In genomic region chr6:57533410-57533809, GRCm38 (mm10) we compare ENCODE assay signal across 9 mouse cellular contexts. TPM values are rescaled to one million over a fixed set of nuclear protein-coding genes. Genes with fewer than 3 reads are reported as not detected.
DNase-seq lines count a peak whose midpoint lies in the region; ATAC-seq and TF ChIP-seq lines count a peak whose summit lies in the region.
"Had no signal": no experiment of that assay in that cellular context is flagged by ENCODE, and none has a peak within 500 bp of the region (broad histone marks: within the 10 kb centered on the region; RNA-seq: fewer than 3 reads in every experiment).

No protein-coding gene starts in this region.

- H3K9me3 ChIP-seq in heart, embryonic 12.5 days (replicated peaks), result no peaks in the 10 kb centered on the region
- H3K9me3 ChIP-seq in limb, embryonic 14.5 days (ENCODE audit: control insufficient read depth, low read length), result no peaks in the 10 kb centered on the region
- no peaks in the 10 kb centered on the region for H3K9me3 ChIP-seq in stomach, postnatal 0 days (ENCODE audit: control insufficient read depth, low read length)

- WGBS in heart, embryonic 12.5 days, result 23% methylated on average over 2 of the region's 2 CpGs
- 19% methylated on average over 2 of the region's 2 CpGs for WGBS in thymus, adult 2 months
- 49% methylated on average over 2 of the region's 2 CpGs for WGBS in limb, embryonic 14.5 days
- WGBS in stomach, postnatal 0 days, result 18% methylated on average over 2 of the region's 2 CpGs

- TF ChIP-seq EP300 in stomach, postnatal 0 days (optimal IDR thresholded peaks at IDR 0.05), result no peak

- ATAC-seq in heart, embryonic 12.5 days (ENCODE audit: insufficient number of reproducible peaks, low FRiP score), result no peak
- ATAC-seq in limb, embryonic 14.5 days (ENCODE audit: low FRiP score, low read depth), result no peak
- ATAC-seq in stomach, postnatal 0 days (ENCODE audit: low FRiP score, low TSS enrichment), result no peak

- H3K4me1 ChIP-seq in heart, embryonic 12.5 days (replicated peaks), result peaks cover 23% of the 10 kb centered on the region
- H3K4me1 ChIP-seq in thymus, adult 2 months (replicated peaks; ENCODE audit: control insufficient read depth, insufficient read depth, low read length), result peaks cover 8% of the 10 kb centered on the region
- H3K4me1 ChIP-seq in limb, embryonic 14.5 days (ENCODE audit: control insufficient read depth, insufficient read depth, low read length), result 0 out of 2 replicates have a peak, but pooled peaks cover 10% of the 10 kb centered on the region
- H3K4me1 ChIP-seq in stomach, postnatal 0 days (replicated peaks; ENCODE audit: control insufficient read depth, insufficient read depth), result no peaks in the 10 kb centered on the region

- DNase-seq in heart, adult 9 months (ENCODE audit: low spot score in 2 of 2), result no peak
- DNase-seq in thymus, adult 2 months, result no peak
- no peak for DNase-seq in thymus, postnatal 36 days
- no peak for DNase-seq in limb, embryonic 14.5 days (ENCODE audit: low spot score)
- DNase-seq in stomach, postnatal 0 days (ENCODE audit: low spot score), result no peak
- no peak for DNase-seq in urinary bladder, postnatal 25 days (ENCODE audit: low spot score)
- no peak for DNase-seq in cerebellum, adult 9-11 months
- DNase-seq: lung, postnatal 36 days had no signal

- TF ChIP-seq POLR2A in thymus, adult 2 months (IDR thresholded peaks at IDR 0.05; ENCODE audit: control insufficient read depth, extremely low read depth, insufficient read depth, low read length, poor library complexity), result no peak
- TF ChIP-seq POLR2A in limb, embryonic 14.5 days (IDR thresholded peaks at IDR 0.05; ENCODE audit: borderline replicate concordance, extremely low read depth, insufficient read depth, insufficient read length), result no peak

- no peaks in the 10 kb centered on the region for H3K27me3 ChIP-seq in heart, embryonic 12.5 days (replicated peaks)
- H3K27me3 ChIP-seq in thymus, adult 2 months (ENCODE audit: control insufficient read depth, insufficient read depth, low read length), result no peaks in the 10 kb centered on the region
- no peaks in the 10 kb centered on the region for H3K27me3 ChIP-seq in limb, embryonic 14.5 days (ENCODE audit: control insufficient read depth, insufficient read depth, low read length)
- H3K27me3 ChIP-seq in stomach, postnatal 0 days (ENCODE audit: control insufficient read depth, insufficient read depth, low read length), result no peaks in the 10 kb centered on the region

- peak overlapping the region; percentile 78 for H3K4me2 ChIP-seq in heart, embryonic 12.5 days
- H3K4me2 ChIP-seq in limb, embryonic 14.5 days (replicated peaks; ENCODE audit: low read depth, low read length, severe bottlenecking), result peak overlapping the region; percentile 63
- peak overlapping the region; percentile 90 for H3K4me2 ChIP-seq in stomach, postnatal 0 days (replicated peaks; ENCODE audit: low read depth)

- peak overlapping the region; percentile 46; the same call in 1 of the 2 replicates for H3K27ac ChIP-seq in heart, embryonic 12.5 days (ENCODE audit: poor library complexity, severe bottlenecking)
- peak overlapping the region; percentile 37; the same call in 1 of the 2 replicates for H3K27ac ChIP-seq in thymus, adult 2 months (ENCODE audit: control insufficient read depth, insufficient read depth, low read length)
- H3K27ac ChIP-seq in limb, embryonic 14.5 days (replicated peaks; ENCODE audit: low read depth, low read length), result no peak overlapping the region
- H3K27ac ChIP-seq in stomach, postnatal 0 days (replicated peaks), result no peak overlapping the region

- no peaks in the 10 kb centered on the region for H3K36me3 ChIP-seq in heart, embryonic 12.5 days
- H3K36me3 ChIP-seq in thymus, adult 2 months (ENCODE audit: control insufficient read depth, insufficient read depth, low read length), result no peaks in the 10 kb centered on the region
- H3K36me3 ChIP-seq in limb, embryonic 14.5 days (ENCODE audit: control insufficient read depth, insufficient read depth, low read length), result no peaks in the 10 kb centered on the region
- no peaks in the 10 kb centered on the region for H3K36me3 ChIP-seq in stomach, postnatal 0 days (ENCODE audit: control insufficient read depth, insufficient read depth, low read length)

- H3K4me3 ChIP-seq in heart, embryonic 12.5 days, result peak overlapping the region; percentile 84
- H3K4me3 ChIP-seq in thymus, adult 2 months (ENCODE audit: control insufficient read depth, insufficient read depth, low read length), result no peak overlapping the region
- peak overlapping the region; percentile 60 for H3K4me3 ChIP-seq in limb, embryonic 14.5 days (replicated peaks; ENCODE audit: low read length)
- H3K4me3 ChIP-seq in stomach, postnatal 0 days (ENCODE audit: low read depth, low read length), result no peak overlapping the region; the same call in 1 of the 2 replicates

- H3K9ac ChIP-seq in heart, embryonic 12.5 days, result peak overlapping the region; percentile 86; the same call in 1 of the 2 replicates
- H3K9ac ChIP-seq in limb, embryonic 14.5 days (ENCODE audit: low read depth, low read length, severe bottlenecking), result no peak overlapping the region
- peak overlapping the region; percentile 68 for H3K9ac ChIP-seq in stomach, postnatal 0 days (ENCODE audit: low read length)

- no peak for TF ChIP-seq CTCF in thymus, adult 2 months (IDR thresholded peaks at IDR 0.05; ENCODE audit: borderline replicate concordance, control insufficient read depth, extremely low read depth, insufficient read depth, low read length, poor library complexity)
- TF ChIP-seq CTCF in stomach, postnatal 0 days (IDR thresholded peaks at IDR 0.05; ENCODE audit: low read depth), result no peak

RNA-seq across cellular contexts. Expression of gene Ppm1k, which starts 1.9 kb away (rescaled TPM):
- 15.5 and 16.6 TPM in 2 replicates for polyA plus RNA-seq in heart, embryonic 12.5 days (2016; fragmentation: Nextera tagmentation; extraction: Ambion mirVana)
- 3.5 and 4.7 TPM in 2 replicates for polyA plus RNA-seq in thymus, adult 2 months (2012; rRNA removed)
- 4.0 and 4.2 TPM in 2 replicates for polyA plus RNA-seq in limb, embryonic 14.5 days (2012; rRNA removed)
- 3.4 and 4.7 TPM in 2 replicates for polyA plus RNA-seq in limb, embryonic 14.5 days (2014; fragmentation: Nextera tagmentation; extraction: Ambion mirVana)
- polyA plus RNA-seq in stomach, postnatal 0 days (2015; fragmentation: Nextera tagmentation; extraction: Ambion mirVana), result 1.3 and 1.7 TPM in 2 replicates

RNA-seq across cellular contexts. Expression of gene Herc6, which starts 47.4 kb away (rescaled TPM):
- 5.3 and 5.8 TPM in 2 replicates for polyA plus RNA-seq in heart, embryonic 12.5 days (2016; fragmentation: Nextera tagmentation; extraction: Ambion mirVana)
- polyA plus RNA-seq in thymus, adult 2 months (2012; rRNA removed), result 13.9 and 15.7 TPM in 2 replicates
- polyA plus RNA-seq in limb, embryonic 14.5 days (2012; rRNA removed), result 1.7 and 3.4 TPM in 2 replicates
- polyA plus RNA-seq in limb, embryonic 14.5 days (2014; fragmentation: Nextera tagmentation; extraction: Ambion mirVana), result 1.4 and 2.2 TPM in 2 replicates
- polyA plus RNA-seq in stomach, postnatal 0 days (2015; fragmentation: Nextera tagmentation; extraction: Ambion mirVana), result 0.96 and 1.4 TPM in 2 replicates

Comparison
In these comparisons a context has a peak if more than half of its experiments do, and no peak if none do; other contexts are left out.
1. H3K27ac ChIP-seq: peak in heart, embryonic 12.5 days (single experiment) and thymus, adult 2 months (single experiment); none in limb, embryonic 14.5 days (single experiment) and stomach, postnatal 0 days (single experiment).
2. H3K4me3 ChIP-seq: peak in heart, embryonic 12.5 days (single experiment) and limb, embryonic 14.5 days (single experiment); none in thymus, adult 2 months (single experiment) and stomach, postnatal 0 days (single experiment).
3. Peak in every context shown above with its lines, with median percentiles within 50 percentile points of each other: H3K4me2 ChIP-seq.